Mouse (Mus musculus): Measurements from ENCODE around the gene Tia1. TPM values are rescaled to one million over a fixed set of nuclear protein-coding genes. Genes with fewer than 3 reads are reported as not detected.

The Tia1 gene
- total RNA-seq, 2 experiments from 2014 or later = 34.0 to 50.1 TPM

DNA sequence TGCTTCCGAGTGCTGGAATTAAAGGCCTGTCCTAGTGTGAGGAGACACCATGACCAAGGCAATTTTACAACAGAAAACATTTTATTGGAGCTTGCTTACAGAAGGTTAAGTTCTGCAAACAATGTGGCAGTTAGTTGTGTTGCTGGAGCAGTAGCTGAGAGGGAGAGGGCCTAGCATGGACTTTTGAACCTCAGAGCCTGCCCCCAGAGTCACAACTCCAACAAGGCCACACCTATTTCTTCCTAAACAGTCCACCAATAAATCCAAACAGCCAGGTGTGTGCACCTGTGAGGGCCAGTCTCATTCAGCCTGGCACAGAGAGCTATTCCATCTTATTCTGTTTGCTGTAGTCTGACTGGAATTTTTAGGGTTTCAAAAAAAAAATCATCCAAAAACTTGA, 29.7 kb downstream of the Tia1 start:
- DNase-seq = no peak

DNA sequence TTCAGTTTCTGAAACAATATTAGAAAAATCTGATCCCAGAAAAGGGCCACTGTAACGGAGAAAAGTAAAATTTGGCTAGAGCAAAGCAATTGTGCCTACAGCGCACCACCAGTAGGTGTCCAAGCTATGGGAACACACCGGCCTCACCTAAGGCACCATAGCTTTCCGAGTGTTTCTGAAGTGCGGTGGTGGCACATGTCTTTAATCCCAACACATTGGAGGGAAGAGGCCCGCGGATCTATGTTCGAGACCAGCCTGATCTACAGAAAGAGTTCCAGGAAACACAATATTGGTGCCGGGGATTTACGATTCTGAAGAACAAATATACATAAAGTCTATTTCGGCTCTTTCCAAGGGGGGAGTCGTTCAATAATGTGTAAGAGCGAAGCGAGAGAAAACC, 33.7 kb downstream of the Tia1 start:
- peak; percentile 29 for DNase-seq

DNA sequence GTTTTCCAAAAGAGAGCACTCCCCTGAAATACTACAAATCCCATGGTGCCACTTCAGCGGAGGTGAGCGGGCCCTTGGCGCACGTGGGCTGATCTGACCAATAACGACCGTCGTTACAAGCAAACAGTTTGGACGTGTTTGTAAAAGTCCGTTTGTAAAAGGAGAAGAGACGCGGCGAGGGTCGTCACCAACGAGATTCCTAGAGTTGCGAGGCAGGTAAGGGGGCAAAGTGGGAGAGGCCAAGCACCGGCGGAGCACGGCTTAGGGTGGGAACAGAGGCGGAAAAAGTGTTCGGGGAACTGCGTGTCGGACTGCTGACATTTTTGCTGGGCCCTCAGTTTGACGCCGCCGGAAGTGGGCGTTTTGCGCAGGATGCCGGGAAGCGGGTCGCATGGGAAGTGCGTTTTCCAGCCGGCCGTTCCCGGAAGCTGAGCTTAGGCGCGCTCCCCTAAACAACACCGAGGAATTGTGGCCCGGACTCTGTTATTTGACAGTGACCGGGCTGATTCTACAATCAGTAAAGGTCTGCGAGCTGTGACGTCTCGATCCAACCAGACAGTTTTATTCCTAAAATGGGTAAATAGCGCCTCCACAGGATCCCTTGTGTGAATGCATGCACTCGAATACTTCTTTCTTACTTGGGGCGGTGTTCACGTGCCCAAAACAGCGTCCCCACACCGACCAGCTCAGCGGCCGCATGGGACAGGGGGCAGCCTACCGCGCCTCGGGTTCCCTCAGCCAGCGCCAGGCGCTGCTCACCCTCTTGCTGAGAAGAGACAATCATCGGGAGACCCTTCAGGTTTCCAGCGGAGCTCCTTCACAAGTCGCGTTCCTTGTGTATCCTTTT, 34.5 kb downstream of the Tia1 start, which contains the start of gene C87436:
TSS of gene C87436 (plus strand) at position 103 of the 847 bp plus-strand sequence.
- peak; percentile 91 for DNase-seq

GRCm38 (mm10) chr6:86439119-86439496, 35.1 kb downstream of the Tia1 start:
- DNase-seq = no peak

DNA sequence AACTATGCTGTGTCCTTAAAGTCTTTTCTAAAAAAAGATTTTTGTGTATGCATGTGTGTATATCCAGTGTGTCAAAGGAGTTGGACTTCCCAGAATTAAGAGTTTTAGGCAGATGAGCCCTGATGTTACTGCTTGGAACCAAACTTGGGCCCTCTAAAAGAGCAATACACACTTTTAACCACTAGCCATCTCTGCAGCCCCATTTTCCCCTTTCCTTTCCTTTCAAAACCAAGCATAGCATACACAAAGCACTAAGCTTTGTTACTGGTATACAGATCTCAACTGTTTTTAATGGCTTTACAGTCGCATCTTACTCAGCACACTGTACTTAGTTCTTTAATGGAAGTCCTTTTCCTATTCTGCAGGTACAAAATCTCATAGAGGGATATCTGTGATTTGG, 35.5 kb downstream of the Tia1 start:
- no peak for DNase-seq

GRCm38 (mm10) chr6:86441571-86441970, 37.6 kb downstream of the Tia1 start:
- no peak for DNase-seq

DNA sequence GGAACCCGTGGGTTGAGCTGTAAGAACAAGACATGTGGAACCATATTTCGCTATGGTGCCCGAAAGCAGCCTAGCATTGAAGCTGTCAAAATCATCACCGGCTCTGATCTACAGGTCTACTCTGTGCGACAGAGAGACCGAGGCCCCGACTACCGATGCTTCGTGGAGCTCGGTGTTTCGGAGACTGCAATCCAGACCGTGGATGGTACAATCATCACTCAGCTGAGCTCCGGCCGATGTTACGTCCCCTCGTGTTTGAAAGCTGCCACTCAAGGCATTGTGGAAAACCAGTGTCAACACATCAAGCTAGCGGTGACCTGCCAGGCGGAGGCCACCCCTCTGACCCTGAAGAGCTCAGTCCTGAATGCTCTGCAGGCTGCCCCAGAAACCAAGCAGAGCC, 41.5 kb downstream of the Tia1 start:
- DNase-seq = no peak

- DNase-seq = no peak
Measured at GRCm38 (mm10) chr6:86446927-86447568, 43.0 kb downstream of the Tia1 start.

- no peak for DNase-seq
Measured at GRCm38 (mm10) chr6:86456727-86457126, 52.7 kb downstream of the Tia1 start.

- DNase-seq = no peak
Measured at GRCm38 (mm10) chr6:86463079-86463478, 59.1 kb downstream of the Tia1 start.

- DNase-seq = no peak
Measured at GRCm38 (mm10) chr6:86471317-86471716, 67.3 kb downstream of the Tia1 start.

DNA sequence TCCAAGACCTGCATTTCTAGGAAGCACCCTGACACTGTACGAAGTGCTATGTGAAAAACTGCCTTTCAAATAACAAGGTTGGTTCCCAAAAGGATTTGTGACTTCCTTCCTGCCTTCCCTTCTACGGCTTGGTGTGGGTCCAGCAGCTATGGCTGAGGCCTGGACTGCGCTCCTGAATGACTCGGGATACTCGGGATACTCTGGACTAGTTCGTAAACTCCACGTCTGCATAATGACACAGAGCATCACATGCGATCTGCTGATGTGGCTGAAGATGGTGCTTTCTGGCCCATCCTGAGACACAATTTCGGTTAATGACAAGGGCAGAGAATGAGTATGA, 67.7 kb downstream of the Tia1 start:
- no peak for DNase-seq

- peak; percentile 100 for DNase-seq
Measured at GRCm38 (mm10) chr6:86472100-86472955, 68.3 kb downstream of the Tia1 start.

- no peak for DNase-seq
Measured at GRCm38 (mm10) chr6:86473077-86473476, 69.1 kb downstream of the Tia1 start.

GRCm38 (mm10) chr6:86474072-86474471, 70.1 kb downstream of the Tia1 start:
- DNase-seq = no peak

DNA sequence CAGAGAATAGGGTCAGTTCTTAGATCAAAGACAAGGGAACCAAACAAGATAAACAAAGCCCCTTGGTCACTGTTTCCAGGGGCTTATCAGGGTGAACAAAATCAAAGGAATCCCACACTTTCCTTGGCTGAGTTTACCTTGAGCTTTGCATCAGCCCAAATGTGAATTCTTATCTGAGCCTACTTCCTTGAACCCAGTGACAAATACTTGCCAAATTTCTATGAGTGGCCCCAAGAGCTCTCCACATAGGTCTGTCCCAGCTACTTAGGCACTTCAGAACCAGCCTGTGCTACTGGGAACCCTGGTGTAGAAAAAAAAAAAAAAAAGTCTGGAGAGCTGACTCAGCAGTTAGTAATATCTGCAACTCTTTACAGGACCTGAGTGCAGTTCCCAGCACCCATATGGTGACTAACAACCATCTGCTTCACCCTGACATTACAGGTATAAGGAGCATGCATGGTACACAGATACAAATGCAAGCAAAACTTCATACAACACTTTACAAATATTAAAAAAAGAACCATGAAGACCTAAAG, 70.7 kb downstream of the Tia1 start:
- no peak for DNase-seq

GRCm38 (mm10) chr6:86475462-86476167, 71.6 kb downstream of the Tia1 start:
- DNase-seq = peak; percentile 34

GRCm38 (mm10) chr6:86476931-86477330, 72.9 kb downstream of the Tia1 start:
- no peak for DNase-seq

GRCm38 (mm10) chr6:86479311-86479710, 75.3 kb downstream of the Tia1 start:
- no peak for DNase-seq

DNA sequence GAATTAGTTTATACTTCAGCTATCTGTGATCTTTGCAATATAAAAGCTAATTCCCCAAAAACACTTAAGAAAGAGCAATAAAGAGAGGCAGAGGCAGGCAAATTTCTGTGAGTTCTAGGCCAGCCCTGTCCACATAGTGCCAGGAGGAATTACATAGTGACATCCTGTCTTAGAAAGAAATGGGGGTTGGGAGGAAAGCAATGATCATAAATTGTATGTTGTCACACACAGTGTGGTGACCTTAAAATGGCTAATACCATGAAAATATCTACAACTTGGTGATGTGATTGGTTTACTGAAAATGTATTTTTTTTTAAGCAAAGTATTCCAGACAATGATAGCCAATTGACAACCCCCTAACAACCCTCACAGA, 75.8 kb downstream of the Tia1 start:
- DNase-seq = no peak

GRCm38 (mm10) chr6:86480189-86480831, 76.3 kb downstream of the Tia1 start:
- DNase-seq = peak; percentile 46
